Mouse (Mus musculus): ENCODE measurements around the gene Akt1s1. TPM values are rescaled to one million over a fixed set of nuclear protein-coding genes. Genes with fewer than 3 reads are reported as not detected.

Akt1s1 gene
- polyA plus RNA-seq, 1 experiment = 93.8 TPM

- DNase-seq (ENCODE audit: low spot score) = no peak
Measured at GRCm38 (mm10) chr7:44824872-44825271, 23.9 kb upstream of the Akt1s1 start.

- DNase-seq (ENCODE audit: low spot score) = no peak
Measured at GRCm38 (mm10) chr7:44826771-44827170, 22.0 kb upstream of the Akt1s1 start.

- DNase-seq (ENCODE audit: low spot score) = no peak
Measured at GRCm38 (mm10) chr7:44828706-44829105, 20.1 kb upstream of the Akt1s1 start.

GRCm38 (mm10) chr7:44832763-44833162, 16.0 kb upstream of the Akt1s1 start:
- DNase-seq (ENCODE audit: low spot score) = no peak

- no peak for DNase-seq (ENCODE audit: low spot score)
Measured at GRCm38 (mm10) chr7:44835373-44836015, 13.3 kb upstream of the Akt1s1 start.

- no peak for DNase-seq (ENCODE audit: low spot score)
Measured at GRCm38 (mm10) chr7:44836016-44836404, 12.8 kb upstream of the Akt1s1 start.

- no peak for DNase-seq (ENCODE audit: low spot score)
Measured at GRCm38 (mm10) chr7:44836423-44837053, 12.3 kb upstream of the Akt1s1 start.

- DNase-seq (ENCODE audit: low spot score) = no peak
Measured at GRCm38 (mm10) chr7:44838073-44838472, 10.7 kb upstream of the Akt1s1 start.

- DNase-seq (ENCODE audit: low spot score) = no peak
Measured at GRCm38 (mm10) chr7:44839171-44839490, 9.7 kb upstream of the Akt1s1 start.

- DNase-seq (ENCODE audit: low spot score) = no peak
Measured at GRCm38 (mm10) chr7:44839491-44840191, 9.2 kb upstream of the Akt1s1 start.

GRCm38 (mm10) chr7:44840426-44840825, 8.4 kb upstream of the Akt1s1 start:
- no peak for DNase-seq (ENCODE audit: low spot score)

- DNase-seq (ENCODE audit: low spot score) = no peak
Measured at GRCm38 (mm10) chr7:44841825-44842463, 6.8 kb upstream of the Akt1s1 start.

- no peak for DNase-seq (ENCODE audit: low spot score)
Measured at GRCm38 (mm10) chr7:44845006-44845405, 3.8 kb upstream of the Akt1s1 start.

GRCm38 (mm10) chr7:44846804-44847203, 2.0 kb upstream of the Akt1s1 start:
- DNase-seq (ENCODE audit: low spot score) = no peak

- no peak for DNase-seq (ENCODE audit: low spot score)
Measured at GRCm38 (mm10) chr7:44847772-44848171, 1.0 kb upstream of the Akt1s1 start.

- DNase-seq (ENCODE audit: low spot score) = peak; percentile 77
Measured at GRCm38 (mm10) chr7:44849416-44850111, 773 bp downstream of the Akt1s1 start.

GRCm38 (mm10) chr7:44850146-44850545, 1.4 kb downstream of the Akt1s1 start:
- peak; percentile 72 for DNase-seq (ENCODE audit: low spot score)

GRCm38 (mm10) chr7:44850789-44851624, 2.2 kb downstream of the Akt1s1 start:
- no peak for DNase-seq (ENCODE audit: low spot score)

GRCm38 (mm10) chr7:44851625-44852234, 2.9 kb downstream of the Akt1s1 start:
- DNase-seq (ENCODE audit: low spot score) = no peak

- no peak for DNase-seq (ENCODE audit: low spot score)
Measured at GRCm38 (mm10) chr7:44852259-44853027, 3.7 kb downstream of the Akt1s1 start.

Measured in urinary bladder, adult 2 months (tissue).